ENCODE assay signal across 18 mouse cellular contexts in the genomic region with DNA sequence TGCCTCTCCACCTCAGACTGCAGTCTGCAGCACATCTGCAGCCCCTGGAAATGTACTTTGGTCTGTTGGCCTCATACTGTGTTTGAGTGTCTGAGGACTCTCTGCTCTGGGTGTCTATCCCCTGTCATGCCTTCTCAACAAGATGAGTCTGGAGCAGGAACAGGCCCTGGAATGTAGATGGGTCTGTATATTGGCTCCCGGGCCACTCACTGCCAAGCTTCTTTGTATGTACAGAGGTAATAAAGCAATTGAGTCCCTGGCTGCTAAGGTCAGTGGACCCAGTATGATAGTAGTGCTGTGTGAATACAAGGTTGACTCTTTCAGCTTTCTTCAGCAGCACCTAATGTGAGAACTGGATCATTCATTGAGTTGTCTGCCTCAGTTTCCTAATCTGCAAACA.
"Had no signal": no experiment of that assay in that cellular context is flagged by ENCODE, and none has a peak within 500 bp of the region (broad histone marks: within the 10 kb centered on the region; RNA-seq: fewer than 3 reads in every experiment).

No protein-coding gene starts in this region.

- DNase-seq: lung, adult 18-20 months; lung, embryonic 14.5 days; lung, postnatal 10 days; retina, postnatal 1 day; right cerebral cortex, adult 18-20 months; right cerebral cortex, postnatal 25 days; right cerebral cortex, postnatal 4 days; spleen, adult 18-20 months; thymus, adult 18-20 months; thymus, postnatal 14 days; thymus, postnatal 4 days had no signal

- H3K4me3 ChIP-seq: megakaryocyte, embryonic 14.5 days; midbrain, embryonic 12.5 days; midbrain, embryonic 15.5 days; neural tube, embryonic 13.5 days; neural tube, embryonic 15.5 days had no signal

- H3K9me3 ChIP-seq: megakaryocyte, embryonic 14.5 days; midbrain, embryonic 12.5 days; midbrain, embryonic 15.5 days; neural tube, embryonic 13.5 days; neural tube, embryonic 15.5 days had no signal

- H3K4me1 ChIP-seq: midbrain, embryonic 12.5 days; midbrain, embryonic 15.5 days; neural tube, embryonic 13.5 days; neural tube, embryonic 15.5 days had no signal

- H3K9ac ChIP-seq: liver, embryonic 14.5 days; lung, embryonic 14.5 days; midbrain, embryonic 12.5 days; midbrain, embryonic 15.5 days; neural tube, embryonic 13.5 days; neural tube, embryonic 15.5 days had no signal

- H3K27me3 ChIP-seq: megakaryocyte, embryonic 14.5 days; midbrain, embryonic 12.5 days; midbrain, embryonic 15.5 days; neural tube, embryonic 13.5 days; neural tube, embryonic 15.5 days had no signal

- H3K4me2 ChIP-seq: lung, embryonic 14.5 days; midbrain, embryonic 12.5 days; midbrain, embryonic 15.5 days; neural tube, embryonic 13.5 days; neural tube, embryonic 15.5 days had no signal

- H3K27ac ChIP-seq: liver, embryonic 14.5 days; macrophage; midbrain, embryonic 12.5 days; midbrain, embryonic 15.5 days; neural tube, embryonic 13.5 days; neural tube, embryonic 15.5 days had no signal

- ATAC-seq: midbrain, embryonic 15.5 days had no signal
